Mouse (Mus musculus) liver, adult 2 months (tissue): ENCODE results near the gene Tubg2.

Source experiments
- CTCF ChIP-seq: fragments of 200-500 bp; IDR thresholded peaks from 2 replicates; pipeline ENCODE4 v1.5.1; 2011; ENCODE audit warnings: low read depth, low read length, control low read depth
- POLR2A ChIP-seq: fragments of 200-500 bp; IDR thresholded peaks from 2 replicates; pipeline ENCODE4 v1.6.1; 2011; ENCODE audit warnings: low read length, control low read depth; ENCODE audit not compliant: insufficient read depth; ENCODE audit errors: extremely low read depth

GRCm38 (mm10) chr11:101154648-101155047 is 1.1 kb upstream of the Tubg2 start:
- no peak for TF ChIP-seq CTCF
- no peak for TF ChIP-seq POLR2A
